Mouse (Mus musculus) gastrocnemius, postnatal 14 days (tissue): ENCODE results near the gene Neurod6. TPM values are rescaled to one million over a fixed set of nuclear protein-coding genes. Genes with fewer than 3 reads are reported as not detected.
"Not testable (repeated sequence)": the region's sequence is repeated elsewhere in the genome, so short reads cannot be mapped to it uniquely, and the experiment has no call there.

Experiments used
- DNase-seq: peaks from one replicate; pipeline ENCODE4 v3.0.0; 2021; ENCODE audit warnings: mixed read lengths
- intact Hi-C: fragments of 180-260 bp; cut with DNase I; formaldehyde crosslinking; loops from one replicate; pipeline ENCODE4 v1.15.1; 2025; ENCODE audit warnings: low total_unique reads
- long read RNA-seq, 2 experiments: library from polyadenylated mRNA; stranded (forward); transcript quantifications; one replicate each; pipeline ENCODE4 v2.0.0; 2021
- total RNA-seq, 2 experiments: library from RNA; stranded (reverse); gene quantifications; 2 replicates each; pipeline ENCODE4 v1.2.3; 2021

The Neurod6 gene
- not detected for total RNA-seq
- long read RNA-seq, experiment 1, result 0 reads
- long read RNA-seq, experiment 2, result 0 reads

DNA sequence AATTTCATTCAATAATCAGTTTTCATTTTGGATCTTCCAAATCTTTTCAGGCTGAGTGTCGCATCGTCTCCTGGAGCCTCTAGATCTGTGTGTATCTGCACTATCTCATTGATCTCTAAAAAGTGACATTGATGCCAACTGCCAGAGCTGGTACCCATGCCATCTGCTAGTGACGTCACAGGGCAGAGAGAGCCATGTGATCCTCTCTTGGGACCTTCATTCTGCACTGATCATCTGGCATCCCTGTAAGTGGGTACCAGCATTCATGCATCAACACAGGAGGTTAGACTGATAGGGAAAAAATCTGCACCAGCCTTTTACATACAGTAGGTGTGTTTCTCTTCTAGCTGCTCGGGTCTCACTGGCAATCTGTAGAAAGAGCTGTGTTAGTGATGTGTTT is at the start of gene Neurod6:
Gene Neurod6 (minus strand): TSS at position 290 of the 400 bp plus-strand sequence.
- intact Hi-C loops, result no loop called here
- no peak for DNase-seq

DNA sequence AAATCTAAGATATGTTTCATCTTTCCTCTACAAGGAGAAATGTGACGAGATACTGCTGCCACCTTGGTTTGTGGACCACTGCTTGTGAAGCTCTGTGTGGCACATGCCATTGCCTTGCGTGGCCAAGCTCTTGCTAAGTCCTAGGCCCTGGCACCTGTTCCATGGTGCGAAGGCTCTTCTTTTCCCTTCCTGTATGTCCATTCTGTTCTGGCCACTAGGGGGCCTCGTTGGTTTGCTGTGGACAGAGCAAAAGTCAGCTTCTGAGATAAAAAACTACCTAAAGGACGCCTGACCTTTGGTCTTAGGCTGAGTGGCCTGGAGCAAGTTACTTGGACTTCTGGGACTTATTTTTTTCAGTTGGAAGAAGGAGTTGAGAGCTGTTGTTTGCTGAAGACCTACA is 36.1 kb upstream of the Neurod6 start:
- intact Hi-C loops, result loop anchor here (10.0 kb wide), 1 partner anchor 228 kb away; no protein-coding TSS in a partner anchor
- peak; percentile 45 for DNase-seq

DNA sequence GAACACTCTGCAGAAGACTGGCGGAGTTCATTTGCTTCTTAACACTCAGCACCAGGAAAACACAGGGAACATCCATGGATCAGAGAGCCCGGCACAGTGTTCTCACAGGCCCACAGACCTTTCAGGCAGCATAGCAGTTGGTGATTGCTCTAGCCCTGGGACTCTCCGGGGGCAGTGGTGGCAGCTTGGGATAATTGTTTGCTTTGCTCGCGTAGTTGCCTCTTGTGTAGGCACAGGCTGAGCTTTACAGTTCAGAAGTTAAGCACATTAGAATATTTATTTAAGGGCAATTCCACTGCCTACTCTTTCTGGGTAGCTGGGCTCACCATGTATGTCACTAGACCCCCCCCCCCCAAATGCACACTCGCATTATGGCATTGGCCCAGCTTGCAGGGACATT is 34.4 kb upstream of the Neurod6 start:
- no peak for DNase-seq
- intact Hi-C loops, result loop anchor here (10.0 kb wide), 1 partner anchor 229 kb away; no protein-coding TSS in a partner anchor

DNA sequence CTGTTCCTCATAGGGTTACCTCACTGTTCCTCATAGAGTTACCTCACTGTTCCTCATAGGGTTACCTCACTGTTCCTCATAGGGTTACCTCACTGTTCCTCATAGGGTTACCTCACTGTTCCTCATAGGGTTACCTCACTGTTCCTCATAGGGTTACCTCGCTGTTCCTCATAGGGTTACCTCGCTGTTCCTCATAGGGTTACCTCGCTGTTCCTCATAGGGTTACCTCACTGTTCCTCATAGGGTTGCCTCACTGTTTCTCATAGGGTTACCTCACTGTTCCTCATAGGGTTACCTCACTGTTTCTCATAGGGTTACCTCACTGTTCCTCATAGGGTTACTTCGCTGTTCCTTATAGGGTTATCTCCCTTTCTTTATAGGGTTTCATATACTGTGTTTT is 29.9 kb upstream of the Neurod6 start:
- DNase-seq, result not testable (repeated sequence)
- intact Hi-C loops, result loop anchor here (10.0 kb wide), 1 partner anchor 234 kb away; no protein-coding TSS in a partner anchor

DNA sequence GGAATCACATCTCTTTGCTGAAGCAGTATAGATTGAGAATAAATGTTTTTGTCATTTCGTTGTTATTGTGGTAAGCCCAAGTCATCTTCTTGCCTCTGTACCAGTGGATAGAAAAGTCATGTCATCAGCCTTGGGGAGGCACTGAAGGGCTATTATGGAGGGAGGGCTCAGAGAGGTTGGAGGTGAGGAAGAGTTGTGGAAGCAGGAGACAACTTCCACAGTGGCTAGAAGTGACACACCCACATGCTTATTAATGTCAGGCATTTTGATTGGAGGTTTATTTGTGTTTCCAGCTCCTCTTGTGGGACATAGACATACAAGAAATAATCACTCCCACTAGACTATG is 23.7 kb upstream of the Neurod6 start:
- DNase-seq, result no peak
- intact Hi-C loops, result no loop called here

DNA sequence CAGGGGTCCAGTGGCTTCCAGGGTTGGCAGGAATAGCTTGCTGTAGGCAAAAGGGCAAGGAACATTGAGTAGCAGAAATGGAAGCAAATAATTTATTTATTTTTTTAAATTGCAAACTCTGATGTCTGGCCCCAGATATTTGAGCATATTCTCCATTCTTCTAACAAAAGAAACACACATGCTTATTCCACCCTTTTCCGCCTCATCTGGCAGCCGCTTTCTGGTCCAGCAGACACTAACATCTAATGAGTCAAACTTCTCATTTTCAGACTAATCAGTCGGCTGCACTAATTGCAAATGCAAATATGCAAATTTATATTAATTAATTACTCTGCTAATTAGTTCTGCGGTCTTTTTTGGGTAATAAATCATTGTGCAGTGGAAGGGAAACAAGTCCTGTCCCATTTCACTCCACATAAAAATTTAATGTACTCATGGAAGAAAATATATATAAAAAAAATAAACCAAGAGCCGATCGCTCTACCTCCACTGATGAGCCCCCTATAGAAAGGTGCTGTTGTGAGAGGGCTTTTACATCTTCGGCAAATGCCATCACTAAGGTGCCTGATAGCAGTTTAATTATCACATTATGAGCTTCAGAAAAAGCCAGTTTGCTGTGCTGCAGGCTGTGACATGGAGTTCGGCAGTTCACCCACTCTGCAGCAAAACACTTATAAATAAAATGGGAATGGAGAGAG is 23.1 kb upstream of the Neurod6 start:
- intact Hi-C loops, result no loop called here
- DNase-seq, result no peak

DNA sequence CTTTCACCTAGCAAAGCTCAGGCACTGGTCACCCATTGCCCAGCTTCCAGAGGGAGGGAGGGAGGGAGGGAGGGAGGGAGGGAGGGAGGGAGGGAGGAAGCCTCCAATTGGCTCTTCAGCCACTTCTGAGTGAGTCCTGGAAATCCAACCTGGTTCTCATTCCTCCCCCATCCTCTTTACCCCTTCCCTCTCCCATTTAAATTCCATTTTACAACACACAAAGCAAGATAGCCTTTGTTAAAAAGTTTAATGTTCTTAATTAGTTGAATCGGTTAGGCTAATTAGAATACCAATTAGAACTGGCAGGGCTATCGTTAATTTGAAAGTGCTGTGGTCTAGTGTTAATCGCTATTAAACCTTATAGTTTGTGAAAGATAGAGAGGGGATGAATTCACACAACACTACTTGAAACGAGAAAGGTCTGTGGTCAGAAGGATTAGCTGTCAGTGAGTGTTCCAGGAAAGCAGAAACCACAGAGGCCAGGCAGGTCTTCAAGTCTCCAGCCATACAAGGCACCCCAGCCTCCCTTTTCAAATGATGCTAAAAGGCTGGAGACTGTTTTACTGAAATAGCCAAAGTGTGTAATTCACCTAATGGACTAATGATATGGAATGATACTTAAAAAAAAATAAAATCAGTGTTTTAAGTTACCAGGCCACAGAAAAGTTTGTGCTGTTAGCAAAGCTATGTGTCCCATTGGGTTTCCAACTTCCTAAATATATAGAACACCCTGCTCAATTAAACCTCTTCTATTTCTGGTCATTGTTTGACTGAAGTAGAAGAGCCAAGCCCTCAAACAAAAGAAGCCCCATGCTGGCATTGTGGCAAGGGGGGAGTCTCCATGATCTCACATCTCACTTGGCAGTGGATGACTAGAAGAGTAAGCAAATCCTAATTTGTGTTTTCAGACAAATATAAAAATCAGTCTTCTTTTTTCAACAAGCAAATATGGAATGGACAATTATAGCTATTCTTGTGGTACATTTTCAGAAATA is 19.6 kb upstream of the Neurod6 start:
- intact Hi-C loops, result no loop called here
- DNase-seq, result no peak

DNA sequence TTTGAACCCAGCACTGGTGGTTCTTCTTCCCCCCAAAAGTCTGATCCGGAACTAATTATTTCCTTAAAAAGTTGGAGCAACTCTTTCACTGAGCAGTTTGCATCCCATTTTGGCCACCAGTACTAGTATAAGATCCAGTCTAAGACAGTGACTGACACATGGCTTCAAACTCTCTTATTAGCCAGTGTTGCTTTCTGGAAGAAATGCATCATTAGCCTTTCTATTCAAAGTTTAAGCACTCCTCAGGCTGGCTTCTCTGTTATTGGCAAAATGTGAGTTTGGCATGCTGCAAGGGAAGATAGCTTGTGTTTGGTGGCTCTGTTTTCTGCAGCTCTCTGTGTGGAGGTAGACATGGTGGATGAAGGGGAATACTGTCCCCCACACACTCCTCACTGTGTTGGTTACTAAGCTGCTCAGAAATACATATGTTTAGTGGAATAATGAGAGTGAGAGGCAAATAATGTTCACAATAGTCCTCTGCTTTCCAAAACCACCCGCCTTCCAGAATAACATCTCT is 9.0 kb upstream of the Neurod6 start:
- intact Hi-C loops, result no loop called here
- no peak for DNase-seq

DNA sequence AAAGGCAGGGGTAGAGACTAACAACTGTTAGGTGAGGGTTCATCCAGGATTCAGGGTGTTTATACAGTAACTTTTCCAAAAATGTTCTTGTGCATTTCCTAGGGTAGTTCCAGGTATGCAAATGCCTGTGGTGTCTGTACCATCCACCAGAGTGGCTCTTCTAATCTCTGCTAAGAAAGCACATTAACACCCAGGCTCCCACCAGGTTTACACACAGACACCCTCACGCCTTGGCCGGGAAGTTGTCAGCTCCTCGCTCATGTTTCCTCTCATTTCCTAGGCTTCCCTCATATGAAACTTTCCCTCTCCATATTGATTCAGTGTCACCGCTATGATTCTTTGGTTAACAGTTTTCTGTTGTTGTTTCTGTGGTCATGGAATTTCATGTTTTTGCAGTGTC is 2.4 kb upstream of the Neurod6 start:
- intact Hi-C loops, result no loop called here

DNA sequence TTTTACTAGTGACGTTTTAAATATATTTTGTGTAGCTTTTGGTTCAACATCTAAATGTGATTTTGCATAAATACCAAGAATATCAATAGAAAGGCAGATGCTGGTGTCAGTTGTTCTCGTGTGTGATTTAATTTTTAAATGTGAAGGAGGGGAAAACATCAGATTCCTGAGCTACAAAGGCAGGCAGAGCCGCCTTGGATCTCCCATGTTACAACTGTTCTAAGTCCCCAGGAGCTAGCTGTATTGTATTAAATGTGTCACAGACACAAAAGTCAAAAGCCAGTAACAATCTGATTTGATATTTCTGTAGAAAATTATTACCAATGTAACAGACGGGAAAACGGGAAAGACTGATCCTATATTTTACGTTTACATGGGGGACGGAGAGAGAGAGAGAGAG is 1.8 kb upstream of the Neurod6 start:
- no peak for DNase-seq
- intact Hi-C loops, result no loop called here

More for the DNA sequence above, 2.4 kb upstream of the Neurod6 start:
- DNase-seq, result no peak

DNA sequence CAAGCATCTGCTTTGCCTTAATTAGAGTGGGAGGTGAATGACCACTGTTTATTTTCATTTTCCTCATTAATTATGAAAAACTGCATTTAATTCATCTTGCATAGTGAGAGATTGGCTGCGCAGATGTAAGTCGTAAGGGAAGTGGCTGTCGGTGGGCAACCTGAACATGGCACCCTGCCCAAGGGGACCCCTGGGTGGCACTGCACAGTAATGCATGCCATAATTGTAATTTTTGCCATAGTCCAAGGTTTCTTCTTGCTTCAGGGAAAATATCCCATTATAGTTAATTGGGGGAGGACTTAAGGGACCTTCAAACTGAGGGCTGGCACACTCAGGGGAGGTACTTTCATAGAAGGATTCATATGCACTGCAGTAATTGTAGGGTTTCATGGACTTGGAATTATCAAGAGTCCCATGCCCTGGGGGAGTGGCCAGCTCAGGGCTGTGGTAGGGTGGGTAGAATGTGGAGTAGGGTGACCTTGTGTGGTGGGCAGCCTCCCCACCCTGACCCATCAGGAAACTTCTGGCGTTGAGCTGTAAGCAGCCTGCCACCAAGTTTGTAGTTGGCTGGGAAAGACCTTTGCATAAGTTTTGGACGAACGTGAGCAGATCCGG is 2.4 kb downstream of the Neurod6 start:
- no peak for DNase-seq
- intact Hi-C loops, result no loop called here

DNA sequence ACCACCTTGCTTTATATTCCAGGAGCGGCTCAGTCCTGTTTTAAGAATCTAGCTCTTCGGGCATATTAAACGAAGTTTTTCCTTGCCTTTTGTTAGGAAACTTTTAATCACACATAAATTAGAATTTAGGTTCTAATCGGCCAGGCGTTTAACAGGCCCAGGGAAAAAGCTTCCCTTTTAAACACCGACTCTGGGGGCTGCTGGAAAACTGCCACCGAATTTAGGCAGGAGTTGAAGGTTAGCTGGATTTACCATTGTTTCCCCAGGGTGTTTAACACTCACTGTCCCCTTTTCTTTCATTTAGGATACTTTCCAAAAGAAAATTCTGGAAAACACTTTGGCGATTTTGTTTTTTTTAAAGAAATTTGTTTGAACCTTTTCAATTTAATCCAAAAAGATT is 3.7 kb downstream of the Neurod6 start:
- intact Hi-C loops, result no loop called here
- DNase-seq, result no peak

DNA sequence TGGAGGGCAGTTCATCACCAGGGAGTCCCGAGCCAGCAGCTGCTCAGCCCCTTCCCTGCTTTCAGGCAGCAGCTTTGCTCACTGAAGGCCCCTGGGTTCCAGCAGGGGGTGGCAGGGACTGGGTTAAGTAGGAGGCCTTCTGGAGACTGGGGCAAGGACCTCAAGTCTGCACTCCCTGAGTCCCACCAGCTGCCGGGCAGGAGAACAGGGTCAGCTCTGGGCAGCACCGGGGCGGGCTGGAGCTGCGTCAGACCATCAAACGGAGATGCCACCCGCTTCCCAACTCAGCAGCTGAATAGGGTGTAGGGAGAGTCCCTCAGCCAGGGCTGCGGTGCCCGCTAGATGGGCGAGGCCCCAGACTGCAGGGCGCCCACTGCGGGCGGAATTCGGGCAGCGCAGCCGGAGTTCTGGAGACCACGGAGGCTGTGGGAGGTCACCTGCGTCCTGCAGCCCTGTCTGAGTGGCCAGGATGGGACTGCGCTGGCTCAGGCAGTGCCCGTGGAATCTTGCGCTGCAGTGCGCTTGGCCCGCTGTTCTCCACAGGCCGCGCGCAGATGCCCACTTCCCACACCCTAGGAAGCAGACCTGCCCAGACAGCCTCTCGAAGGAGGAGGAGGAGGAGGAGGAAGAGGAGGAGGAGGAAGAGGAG is 4.3 kb downstream of the Neurod6 start:
- intact Hi-C loops, result no loop called here
- peak; percentile 7 for DNase-seq

DNA sequence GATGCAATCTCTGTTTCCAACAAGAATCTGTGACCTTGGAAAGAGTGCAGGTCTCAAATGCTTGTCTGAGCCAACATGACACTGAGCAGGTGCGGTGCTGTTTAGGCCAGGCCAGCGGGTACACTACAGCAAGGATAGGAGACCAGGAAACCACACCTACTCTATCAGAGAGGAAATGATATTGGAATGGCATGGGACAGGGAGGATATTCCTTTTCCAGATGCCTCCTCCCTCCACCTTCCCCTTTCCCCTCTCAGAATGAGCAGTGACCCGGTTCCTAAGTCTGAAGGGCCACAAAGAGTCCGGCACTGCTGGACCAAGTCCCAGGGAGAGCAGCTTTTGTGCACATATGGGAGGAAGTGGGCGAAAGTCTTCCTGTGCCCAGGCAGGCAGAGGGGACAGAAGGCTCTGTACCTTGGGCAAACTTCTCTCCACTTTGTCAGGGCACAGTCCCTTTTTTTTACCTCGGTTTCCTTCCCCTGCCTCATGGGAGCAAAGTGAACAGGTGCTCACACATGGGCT is 4.9 kb downstream of the Neurod6 start:
- DNase-seq, result no peak
- intact Hi-C loops, result no loop called here

DNA sequence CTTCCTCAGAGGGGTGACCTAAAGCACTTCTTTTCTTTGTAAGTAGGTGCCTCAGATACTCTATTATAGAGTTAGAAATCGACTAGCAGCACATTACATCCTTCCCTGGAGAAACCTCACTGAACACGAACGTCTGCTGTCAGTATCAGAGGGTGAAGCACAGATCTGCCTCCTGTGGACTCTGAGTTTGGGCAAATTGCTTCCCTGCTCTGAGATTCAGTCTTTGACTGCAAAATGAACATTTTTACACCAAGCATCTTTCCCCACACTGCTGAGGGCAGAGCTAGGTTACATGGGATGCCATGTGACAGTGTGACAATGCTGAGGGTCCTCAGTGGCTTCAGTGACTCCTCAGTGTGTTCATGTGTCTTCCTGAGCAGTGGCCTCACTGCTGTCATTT is 13.3 kb downstream of the Neurod6 start:
- intact Hi-C loops, result no loop called here
- DNase-seq, result no peak

DNA sequence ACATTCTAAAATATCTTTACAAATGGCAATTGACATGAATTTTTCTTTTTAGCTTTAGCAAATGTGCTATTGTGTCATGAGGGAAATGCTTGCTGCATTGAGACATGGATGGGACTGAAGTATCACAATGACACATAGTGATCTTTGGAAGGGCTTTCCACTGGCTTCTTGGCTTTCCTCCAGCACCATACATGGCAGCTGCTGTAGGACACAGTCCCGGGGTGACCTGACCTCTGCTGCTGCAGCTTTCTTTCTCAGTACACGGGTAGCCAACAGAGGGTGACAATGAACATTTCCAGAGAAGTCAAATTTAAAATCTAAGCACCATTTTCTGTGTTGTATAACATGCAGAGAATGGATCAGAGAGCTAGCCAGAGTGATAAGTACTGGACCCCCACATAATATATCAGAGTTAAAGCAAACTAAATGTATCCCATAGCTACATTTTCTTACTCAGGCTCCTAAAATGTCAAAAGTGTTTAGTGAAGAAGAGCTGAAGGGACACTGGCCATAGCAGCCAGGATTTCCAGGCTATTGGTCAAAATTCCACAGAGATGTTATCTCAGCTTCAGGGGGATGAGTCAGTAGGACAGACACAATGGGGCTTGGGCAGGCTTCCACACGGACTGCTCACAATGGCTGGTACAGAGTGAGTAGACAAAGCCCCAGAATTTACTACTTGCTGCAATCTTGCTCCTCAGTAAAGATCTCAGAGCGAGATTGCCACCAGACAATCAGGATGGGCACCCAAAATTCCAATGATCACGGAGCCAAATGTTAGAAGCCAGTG is 19.7 kb downstream of the Neurod6 start:
- intact Hi-C loops, result no loop called here
- no peak for DNase-seq

DNA sequence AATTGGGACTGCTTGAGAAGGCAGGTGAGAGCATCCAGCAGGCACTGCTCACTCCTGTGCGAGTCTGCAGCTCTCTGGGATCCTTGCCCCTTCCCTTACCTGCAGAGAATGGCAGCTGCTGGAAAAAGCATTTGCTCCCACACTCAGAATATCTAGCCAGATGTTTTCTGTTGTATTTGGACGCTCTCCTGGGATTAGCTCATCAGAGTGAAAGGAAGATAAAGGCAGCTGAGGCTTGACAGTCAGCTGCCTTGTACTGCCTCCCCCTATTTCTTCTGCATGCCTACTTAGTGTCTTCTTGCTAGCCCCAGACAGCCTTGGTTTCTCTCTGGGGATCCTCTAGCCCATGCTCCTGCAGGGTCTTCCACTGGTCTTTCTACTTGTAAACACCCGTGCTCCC is 31.1 kb downstream of the Neurod6 start:
- no peak for DNase-seq
- intact Hi-C loops, result no loop called here

DNA sequence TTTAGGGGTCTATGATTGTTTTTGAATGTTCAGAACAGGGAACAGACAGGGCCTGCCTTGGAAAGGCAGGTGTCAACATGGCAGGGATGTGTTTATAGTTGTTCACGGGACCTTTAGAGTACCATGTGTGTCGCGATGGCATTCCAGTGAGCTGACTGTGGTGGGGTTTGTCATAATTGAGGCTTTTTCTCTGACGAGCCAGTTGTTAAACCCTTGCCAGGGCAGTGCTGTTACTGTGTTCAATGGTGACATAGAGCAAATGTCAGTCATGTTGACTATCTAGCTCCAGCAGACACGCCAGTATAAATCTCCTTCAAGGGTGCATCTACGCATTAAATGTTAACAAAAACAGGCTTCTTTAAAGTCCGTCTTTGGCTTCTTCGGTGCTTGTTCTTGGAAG is 31.5 kb downstream of the Neurod6 start:
- DNase-seq, result no peak
- intact Hi-C loops, result no loop called here

DNA sequence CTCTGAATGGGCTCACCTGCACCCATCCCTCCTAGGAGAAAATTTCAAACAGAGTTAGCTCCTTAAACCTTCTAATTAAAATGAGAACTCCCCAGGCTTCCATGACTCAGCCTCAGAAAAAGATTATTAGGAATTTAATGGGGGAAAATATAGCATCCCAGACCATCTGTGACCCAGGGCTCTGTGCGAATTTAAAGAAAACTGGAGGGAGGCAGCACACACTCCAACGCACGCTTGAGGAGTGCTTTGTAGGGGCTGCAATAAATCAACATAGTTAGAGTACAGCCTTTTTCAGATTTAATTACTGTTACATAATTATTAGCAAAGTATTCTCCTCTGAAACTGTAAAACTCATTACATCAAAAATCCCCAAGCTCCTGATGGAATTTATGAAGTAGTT is 32.2 kb downstream of the Neurod6 start:
- intact Hi-C loops, result no loop called here
- DNase-seq, result no peak
